Mouse (Mus musculus) mouse embryonic stem cell (cell line): ENCODE results near the gene Tbc1d16.

ENCODE experiments used
- in situ Hi-C, 2 experiments: fragments of 300-500 bp; cut with MboI; formaldehyde crosslinking; loops; 1 replicate in 1 of 2; 3 replicates in 1 of 2; pipeline ENCODE4 v1.14.3; 2019 to 2020; ENCODE audit warnings: low sequenced_read_pairs in 2 of 2, low pct_unique_long_range_greater_than_20kb in 1 of 2, mixed read lengths in 1 of 2; ENCODE audit not compliant: unreplicated experiment in 1 of 2

Tbc1d16 gene

DNA sequence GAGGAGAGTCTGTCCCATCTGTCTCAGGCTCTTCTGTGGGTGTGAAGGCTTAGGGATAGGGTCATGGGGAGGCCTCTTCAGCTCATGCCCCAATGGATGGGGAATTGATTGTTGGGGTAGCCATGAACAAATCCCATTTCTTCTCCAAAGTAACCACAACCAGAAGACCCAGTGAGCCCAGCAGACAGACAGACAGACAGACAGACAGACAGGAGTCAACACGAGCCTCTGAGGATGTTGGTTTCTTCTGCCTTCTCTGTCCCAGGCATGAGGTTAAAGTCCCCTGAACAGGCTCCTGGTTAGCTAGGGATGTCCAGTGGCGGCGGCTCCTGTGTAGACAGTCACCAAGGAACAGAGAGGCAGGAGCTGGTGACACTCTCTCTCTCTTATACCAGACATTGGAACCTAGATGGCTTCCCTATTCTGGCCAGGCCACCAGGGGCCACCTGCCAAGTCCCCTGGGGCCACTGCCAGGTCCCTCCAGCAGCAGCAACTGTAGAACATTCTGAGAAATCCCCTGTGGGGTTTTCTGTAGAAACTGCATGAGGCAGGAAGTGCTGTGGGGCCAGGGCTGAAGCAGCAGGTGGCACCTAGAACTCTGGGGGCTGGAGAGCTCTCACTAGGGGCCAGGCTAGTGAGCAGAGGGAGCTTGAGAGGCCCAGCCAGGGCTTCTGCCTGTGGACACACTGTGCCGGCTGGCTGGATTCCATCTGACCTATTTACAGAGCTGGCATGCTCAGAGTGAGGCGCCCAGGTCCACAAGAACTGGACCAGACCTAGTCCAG lies 94.7 kb downstream of the Tbc1d16 start:
- in situ Hi-C loops: no loop called here

DNA sequence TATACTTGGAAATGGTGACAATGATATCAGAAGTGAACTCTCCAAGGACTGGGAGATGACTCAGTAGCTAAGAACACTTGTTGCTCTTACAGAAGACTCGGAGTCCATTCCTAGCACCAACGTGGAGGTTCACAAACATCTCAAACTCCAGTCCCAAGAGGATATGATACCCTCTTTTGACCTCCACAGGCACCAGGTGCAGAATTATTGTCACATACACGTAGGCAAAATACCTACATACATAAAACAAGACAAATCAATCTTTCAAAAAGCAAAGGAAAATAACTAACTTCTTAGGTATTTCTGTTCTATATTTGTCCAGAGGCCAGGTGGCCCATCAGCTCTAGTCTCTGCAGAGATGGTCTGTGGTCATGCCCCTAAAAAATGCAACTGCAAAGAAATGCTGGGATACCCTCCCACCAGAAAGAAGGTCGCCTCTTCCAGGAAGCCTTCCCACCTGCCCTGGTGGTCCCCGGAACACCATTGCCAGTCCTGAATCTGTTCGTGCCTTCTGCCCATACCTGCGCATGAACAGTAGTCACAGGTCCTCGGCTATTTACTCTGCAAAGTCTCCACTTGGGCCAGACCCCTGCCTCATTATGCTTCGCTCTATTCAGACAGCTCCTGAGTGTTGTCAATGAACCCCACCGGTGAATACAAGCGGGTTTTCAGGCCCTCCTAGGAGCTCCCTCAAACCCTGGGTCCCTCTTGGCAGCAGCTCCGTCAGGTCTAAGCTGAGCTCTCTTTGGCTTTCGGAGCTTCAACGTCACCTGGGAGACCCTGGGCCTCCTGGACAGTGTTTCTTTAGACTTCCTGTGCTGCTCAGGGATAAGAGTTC lies 95.9 kb downstream of the Tbc1d16 start:
- in situ Hi-C loops: no loop called here

DNA sequence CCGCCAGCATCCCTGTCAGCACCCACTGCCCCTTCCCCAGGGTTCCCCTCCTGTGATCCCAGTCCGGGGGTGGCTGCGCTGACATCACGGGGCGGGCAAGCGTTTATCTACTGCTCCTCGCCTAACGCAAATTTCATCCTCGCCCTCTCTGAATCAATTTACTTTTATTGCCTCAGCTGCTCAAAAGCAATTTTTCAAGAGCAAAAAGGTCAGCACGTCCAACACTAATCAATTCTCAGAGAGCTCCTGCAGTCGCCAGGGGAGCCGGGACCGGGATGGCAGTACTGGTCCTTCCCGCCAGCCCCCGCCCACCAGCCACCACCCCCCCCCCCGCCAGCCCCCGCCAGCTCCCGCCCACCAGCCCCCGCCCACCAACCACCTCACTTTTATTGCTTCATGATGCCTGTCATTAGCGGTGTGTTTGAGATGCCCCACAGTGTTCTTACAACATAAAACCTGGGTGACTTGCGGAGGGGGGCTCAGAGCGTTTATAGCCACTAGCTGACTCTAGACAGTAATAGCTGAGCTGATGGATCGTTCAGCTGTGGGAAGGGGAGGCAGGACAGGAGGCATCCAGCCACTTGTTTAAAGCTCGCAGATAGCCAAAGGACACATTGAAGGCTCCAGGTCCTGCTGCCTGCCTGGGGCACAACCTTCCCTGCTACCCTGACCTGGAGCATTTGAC lies 98.1 kb downstream of the Tbc1d16 start:
- in situ Hi-C loops: no loop called here

DNA sequence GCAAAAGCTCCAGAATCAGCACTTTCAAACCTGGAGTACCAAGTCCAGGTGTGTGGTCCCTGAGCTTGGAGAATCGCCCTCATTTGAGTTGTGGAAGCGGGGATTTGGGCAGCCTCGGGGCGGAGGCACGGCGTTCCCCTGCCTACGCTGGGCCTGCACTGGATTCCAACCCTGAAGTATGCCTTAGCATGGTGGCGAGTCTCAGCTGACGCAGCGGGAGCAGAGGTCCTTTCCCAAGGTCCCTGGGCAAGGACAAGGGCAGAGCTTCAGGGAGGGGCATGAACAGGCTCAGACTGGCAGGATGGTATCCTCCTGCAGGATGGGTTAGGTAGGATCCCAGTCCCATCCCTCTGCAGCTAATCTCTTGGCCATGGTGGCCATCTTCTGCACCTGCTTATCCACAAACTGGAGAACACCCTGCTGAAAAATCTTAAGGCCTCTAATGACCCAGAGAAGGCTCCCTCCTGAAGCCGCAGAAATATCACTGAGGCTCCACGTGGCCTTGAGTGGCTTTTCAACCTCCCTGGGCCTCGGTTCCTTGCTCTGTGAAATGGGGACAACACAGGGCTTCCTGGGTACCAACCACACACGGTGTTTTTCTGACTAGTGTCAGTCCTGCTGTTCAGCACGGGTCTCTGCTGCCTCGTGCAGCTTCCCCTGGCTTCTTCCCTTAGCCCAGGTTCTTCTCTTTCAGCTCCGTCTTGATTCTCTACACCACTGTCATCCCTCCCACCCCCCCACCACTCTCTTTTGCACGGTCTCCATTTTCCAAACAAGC lies 98.8 kb downstream of the Tbc1d16 start:
- in situ Hi-C loops: no loop called here

DNA sequence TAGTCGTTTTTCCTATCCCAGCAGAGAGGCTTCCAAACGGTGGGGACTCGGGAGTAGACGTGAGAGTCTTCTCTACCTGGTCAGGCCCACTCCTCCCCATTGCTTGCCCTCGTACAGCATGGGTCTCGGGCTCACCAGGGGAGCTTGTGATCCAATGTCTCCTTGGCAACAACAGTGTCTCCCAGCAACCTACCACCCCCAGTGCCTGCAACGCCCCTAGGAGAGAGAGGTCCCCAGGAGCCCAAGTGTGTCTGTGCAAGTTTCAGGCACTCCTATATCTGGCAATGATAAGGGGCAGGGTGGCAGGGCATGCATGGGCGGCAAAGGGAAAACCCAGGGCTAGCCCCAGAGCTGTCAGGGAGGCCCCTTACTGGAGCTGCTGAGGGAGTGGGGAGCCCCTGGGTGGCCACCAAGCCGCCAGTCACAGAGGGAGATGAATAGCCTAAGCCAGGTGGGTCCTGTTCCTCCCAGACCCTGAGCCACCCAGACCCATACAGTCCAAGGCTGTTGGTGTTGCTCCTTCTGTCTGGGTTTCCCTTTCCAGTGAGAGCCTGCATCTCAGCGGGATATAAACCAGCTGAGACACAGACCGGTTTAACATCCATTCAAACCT lies 99.5 kb downstream of the Tbc1d16 start:
- in situ Hi-C loops: no loop called here

DNA sequence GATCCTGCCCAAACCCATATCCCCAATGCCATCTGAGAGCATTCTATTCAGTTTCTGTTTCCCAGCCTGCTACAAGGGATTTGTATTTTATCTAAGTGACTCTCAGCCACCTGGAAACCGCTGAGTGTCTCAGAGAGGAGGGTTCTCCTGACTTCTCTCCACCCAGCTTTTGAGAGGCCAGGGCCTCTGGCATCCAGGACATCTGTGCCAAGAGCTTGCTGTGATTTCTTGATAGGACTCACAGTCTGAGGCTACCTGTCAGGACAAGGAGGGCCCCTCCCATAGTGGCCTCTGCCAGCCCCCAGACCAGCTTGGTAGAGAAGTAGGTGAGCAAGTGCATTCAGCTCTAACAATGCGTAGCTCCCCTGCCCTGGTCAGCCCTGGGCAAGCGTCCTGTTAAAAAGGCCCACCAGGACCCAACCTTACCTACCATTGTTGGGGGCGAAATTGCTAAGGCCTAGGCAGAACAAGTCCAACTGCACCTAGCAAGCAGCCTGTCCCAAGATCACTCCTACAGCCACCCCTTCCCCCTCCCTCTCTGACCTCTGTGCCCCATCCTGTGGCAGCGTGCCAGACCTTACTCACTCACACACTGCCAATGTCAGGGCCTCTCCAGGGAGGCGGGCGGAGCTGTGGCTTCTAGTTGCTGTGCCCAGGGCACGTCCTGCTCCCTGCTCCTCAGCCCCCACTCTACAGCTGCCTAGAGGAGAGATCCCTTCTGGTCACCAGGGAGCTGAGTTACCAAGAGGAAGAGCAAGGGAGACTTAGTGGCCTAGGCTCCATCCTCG lies 100.4 kb downstream of the Tbc1d16 start:
- in situ Hi-C loops: no loop called here

DNA sequence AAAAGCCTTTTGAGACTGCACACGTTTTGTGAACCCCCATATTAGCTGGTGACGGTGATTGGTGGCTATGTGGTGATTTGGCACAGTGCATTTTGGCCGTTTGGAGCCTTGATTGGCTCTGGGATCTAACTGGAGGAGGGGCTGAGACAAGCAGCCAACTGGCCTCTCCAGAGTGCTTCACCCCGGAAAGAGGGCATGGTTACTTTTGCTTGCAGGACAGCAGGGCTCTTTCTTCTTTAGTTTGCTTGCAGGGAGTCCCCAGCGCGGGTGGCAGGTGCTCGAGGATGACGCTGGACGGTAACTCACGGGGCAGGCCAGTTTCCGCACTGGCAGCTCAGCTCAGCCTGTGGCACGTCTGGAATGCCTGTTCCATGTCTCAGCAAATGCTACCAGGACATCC lies 101.2 kb downstream of the Tbc1d16 start:
- in situ Hi-C loops: no loop called here

DNA sequence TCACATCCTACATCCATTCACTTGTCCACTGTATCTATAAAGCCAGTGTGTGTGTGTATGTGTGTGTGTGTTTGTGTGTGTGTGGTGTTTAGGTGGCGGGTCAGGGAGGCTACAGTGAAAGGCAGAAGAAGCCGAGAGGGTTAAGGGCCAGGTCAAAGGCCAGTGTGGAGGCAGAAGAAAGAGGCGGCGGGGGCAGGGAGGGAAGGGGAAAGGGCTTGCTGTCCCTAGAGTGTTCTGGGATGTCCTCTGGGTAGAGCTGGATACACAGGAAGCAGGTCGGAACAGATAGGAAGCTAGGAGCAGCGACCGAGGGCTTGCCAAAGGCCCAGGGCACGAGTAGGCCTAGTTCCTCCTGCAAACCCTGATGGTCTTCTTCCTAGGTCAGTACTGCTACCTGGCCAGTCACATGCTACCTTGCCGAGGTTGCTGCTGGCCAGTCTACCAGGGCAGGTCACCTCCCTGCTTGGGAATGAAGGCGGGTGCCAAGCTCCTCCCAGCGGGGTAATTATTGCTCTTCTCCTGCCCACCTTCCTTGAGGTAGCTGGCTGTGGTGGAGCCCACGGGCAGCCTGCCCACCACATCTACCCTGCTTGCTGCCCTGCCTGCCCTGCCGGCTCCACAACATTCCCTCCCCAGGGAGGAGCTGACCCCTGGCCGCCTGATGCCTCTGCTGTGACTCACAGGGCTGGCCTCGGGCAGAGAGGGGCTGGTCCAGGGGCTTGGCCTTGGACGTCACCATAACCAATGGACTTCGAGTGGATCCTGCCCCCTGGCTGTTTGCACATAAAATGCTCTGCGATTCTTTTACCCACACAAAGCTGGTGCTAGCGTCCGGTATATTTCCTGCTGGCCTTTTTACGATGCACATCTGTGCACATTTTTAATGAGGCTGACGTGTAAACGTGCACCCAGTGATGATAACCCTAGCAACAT lies 102.1 kb downstream of the Tbc1d16 start:
- in situ Hi-C loops: no loop called here

DNA sequence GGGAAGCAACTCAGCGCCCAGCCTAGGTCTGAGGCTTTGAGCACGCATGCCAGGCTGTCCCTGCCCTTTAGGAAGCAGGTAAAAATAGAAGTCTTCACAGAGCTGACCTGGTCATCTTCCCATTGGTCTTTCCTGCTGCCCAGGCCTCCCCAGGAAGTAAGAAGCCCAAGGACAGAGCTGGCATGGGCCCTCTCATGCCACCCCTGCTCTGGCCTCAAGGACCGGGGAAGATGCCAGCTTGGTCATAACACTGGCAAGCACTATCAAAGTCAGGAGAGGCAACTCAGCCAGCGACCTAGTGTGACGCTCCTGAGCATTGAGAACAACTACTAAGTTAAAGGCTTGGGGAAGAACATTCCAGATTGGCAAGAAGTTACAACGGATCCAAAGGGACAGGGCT lies 103.8 kb downstream of the Tbc1d16 start:
- in situ Hi-C loops: no loop called here

DNA sequence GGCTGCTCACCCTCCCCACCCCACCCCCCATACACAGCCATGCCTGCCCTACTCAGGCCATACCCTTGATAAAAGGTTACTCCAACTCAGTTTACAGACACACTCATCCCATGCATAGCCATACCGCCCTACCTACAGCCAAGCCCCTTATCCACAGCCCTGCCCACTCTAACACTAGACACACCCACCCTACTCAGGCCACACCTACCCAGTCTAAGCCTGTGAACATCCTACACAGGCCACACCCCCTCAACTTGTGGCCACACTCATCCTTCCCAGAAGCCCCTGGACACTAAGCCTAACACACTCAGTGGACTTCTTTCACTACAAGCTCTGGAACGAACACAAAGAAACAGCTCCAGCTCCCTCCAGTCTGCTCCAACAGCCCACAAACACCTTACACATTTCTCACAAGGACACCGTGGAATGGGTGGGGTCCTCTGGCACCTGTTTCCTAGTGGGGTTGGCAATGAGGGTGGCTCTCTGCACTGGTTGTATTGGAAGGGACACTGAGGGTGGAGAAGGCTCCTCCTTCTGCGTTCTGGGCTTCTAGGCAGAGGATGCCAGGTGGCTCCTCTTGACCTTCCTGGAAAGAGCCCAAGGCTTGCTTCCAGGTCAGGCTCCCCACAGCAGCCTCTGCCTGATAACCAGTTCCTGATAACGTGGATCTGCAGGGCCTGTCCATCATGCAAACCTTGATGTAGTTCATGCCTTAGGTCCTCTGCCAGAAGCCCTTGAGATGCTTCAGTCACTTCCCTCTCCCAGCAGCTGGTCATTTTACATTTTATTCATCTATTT lies 104.6 kb downstream of the Tbc1d16 start:
- in situ Hi-C loops: no loop called here

DNA sequence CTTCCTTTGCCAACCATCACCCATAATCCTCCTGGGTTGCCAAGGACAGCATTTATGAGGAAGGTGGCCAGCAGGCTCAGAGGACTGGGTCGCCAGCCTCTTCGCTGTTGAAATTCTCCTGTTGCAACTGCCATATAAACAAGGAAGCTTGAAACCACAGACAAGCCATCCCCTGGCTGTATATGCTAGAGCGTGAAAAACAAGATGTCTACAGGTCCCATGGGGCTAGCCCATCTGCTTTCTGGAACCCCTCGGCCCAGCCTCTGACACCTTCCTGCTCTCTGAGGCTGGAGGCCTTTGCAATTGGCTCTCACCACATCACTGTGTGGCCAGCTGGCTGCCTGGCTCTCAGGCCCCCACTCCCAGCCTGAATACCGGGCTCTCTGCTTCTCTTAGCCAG lies 105.9 kb downstream of the Tbc1d16 start:
- in situ Hi-C loops: no loop called here

DNA sequence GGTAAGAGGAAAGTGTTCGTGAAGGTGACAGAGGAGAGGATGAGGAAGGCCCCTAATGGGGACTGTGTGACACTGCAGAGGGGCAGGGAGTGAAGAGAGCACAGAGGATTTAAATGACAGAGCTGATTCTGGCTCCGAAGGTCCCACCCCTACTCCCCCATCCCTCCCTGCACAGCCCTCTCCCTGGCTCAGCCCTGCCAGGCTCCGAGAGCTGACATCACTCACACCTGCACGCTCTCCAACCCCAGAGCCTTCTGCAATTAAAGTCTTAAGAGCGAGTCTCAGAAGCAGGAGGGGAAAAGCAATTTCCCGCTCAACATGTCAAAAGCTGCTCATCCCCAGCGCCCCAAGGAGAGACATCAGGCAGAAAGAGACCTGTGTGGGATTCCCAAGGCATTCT lies 109.4 kb downstream of the Tbc1d16 start:
- in situ Hi-C loops: no loop called here

DNA sequence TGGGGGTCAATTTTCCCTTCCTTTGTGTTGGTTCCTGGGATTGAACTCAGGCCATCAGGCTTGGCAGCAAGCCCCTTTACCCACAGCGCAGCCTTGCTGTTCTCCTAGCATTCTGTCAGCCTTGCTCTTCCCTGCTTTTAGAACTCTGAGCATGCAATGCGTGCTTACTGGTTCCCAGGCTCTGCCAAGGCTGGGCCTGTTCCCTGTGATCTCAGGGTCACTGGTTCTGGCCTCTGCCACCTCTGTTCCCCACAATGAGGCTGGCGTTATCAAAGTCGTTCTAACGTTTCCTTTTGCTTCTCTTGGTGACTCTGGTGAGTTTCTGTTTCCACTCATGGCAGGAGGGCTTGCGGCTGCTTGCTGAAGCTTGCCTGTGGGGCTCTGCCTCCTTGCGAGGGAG lies 110.4 kb downstream of the Tbc1d16 start:
- in situ Hi-C loops: no loop called here

DNA sequence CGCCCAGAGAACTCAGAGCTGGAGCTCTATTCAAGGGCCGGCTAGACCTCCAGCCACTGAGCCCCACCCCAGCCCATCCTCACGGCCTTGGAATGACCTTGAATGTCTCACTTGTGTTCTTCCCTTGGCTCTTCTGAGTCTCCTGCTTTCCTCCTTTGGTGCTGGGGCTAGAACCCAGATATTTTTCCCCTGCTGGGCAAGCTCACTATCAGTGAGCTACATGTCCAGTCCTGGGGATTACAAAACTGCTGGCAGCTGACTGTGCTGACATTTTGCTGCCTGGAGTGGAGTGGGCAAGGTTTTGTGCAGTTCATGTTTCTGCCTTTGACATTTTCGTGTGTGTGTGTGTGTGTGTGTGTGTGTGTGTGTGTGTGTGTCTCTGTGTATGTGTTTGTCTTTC lies 111.3 kb downstream of the Tbc1d16 start:
- in situ Hi-C loops: no loop called here

DNA sequence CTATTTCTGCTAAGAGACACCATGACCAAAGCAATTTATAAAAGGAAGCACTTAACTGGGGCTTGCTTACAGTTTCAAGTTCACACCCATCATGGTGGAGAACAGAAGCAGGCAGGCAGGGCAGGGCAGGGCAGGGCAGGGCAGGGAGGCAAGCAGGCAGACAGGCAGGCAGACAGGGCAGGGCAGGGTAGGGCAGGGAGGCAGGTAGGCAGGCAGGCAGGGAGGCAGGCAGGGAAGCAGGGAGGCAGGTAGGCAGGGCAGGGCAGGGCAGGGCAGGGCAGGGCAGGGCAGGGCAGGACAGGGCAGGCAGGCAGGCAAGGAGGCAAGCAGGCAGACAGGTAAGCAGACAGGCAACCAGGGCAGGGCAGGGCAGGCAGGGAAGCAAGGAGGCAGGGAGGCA lies 115.6 kb downstream of the Tbc1d16 start:
- in situ Hi-C loops: no loop called here

DNA sequence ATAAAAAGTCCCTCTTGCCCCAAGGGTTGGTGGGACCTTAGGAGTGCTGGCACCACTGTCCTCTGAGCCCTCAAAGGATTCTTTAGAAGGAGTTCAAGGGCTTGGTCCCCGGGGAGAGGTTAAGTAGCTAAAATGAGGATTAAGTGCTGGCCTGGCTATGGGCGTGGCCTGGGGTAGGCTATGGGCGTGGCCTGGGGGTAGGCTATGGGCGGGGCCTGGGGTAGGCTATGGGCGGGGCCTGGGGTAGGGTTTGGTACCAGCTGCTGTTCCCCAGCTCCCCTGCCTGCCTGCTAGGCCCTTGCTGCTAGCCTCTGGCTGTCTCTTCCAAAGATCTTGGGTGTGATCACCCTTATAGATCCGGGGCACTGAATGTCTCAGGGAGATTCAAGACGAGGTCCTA lies 117.0 kb downstream of the Tbc1d16 start:
- in situ Hi-C loops: no loop called here
